Mouse (Mus musculus): ENCODE data around the gene Mcf2l.

DNA sequence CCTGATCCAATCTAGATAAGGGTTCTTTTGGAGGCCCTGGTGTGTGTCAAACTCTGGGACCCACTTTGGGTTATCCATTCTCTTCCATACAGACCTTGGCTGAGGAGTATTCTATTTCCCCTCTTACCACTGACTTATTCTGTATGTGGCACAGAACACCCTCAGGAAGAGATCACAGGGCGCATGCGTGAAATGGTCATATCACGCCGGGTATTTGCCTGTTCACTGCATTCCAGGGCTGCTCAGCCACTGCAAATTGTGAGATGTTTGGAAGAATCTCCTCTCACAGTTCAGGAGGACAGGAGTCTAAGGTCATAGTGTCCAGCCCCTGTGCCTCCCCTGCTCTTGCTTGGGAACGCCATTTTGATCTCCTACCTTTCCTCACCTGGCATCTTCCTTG lies 3.0 kb upstream of the Mcf2l start:
- TF ChIP-seq CTCF (IDR thresholded peaks at IDR 0.05; ENCODE audit: extremely low read depth, insufficient read depth, insufficient read length, insufficient replicate concordance) (no peak), POLR2A (IDR thresholded peaks at IDR 0.05; ENCODE audit: low read depth, low read length) (no peak)

Data from spleen, adult 2 months (tissue).